Mouse (Mus musculus) induced T-regulatory cell, adult 2 months (primary cell): ENCODE measurements around the gene Ube2d1.

Experiments used
- DNase-seq: peaks from one replicate; pipeline ENCODE4 v3.0.0-alpha.2; 2012; ENCODE audit warnings: low read depth

Ube2d1 gene

DNA sequence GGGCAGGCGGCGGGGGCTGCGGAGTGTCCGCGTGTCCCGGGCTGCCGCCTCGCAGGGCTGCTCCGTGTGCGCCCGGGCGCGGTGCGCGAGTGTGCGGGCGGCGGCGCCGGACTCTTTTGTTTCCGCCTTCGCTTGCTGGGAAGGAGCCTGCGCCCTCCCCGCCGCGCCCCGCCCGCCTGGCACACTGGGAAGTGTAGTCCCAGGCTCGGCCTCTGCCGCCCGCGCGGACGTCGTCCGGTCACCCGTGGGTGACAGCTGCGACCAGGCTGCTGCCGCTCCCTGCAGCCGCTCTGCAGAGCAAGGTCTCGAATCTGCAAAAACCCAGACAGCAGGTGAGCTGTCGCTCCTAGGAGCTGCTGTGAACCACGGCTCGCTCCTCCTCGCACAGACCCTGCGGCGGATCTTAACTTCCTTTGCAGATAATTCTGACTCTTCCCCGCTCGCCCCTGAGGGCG is at the start of gene Ube2d1:
TSS of gene Ube2d1 (minus strand) at position 137 of the 455 bp plus-strand sequence.
- DNase-seq, result peak; percentile 70

DNA sequence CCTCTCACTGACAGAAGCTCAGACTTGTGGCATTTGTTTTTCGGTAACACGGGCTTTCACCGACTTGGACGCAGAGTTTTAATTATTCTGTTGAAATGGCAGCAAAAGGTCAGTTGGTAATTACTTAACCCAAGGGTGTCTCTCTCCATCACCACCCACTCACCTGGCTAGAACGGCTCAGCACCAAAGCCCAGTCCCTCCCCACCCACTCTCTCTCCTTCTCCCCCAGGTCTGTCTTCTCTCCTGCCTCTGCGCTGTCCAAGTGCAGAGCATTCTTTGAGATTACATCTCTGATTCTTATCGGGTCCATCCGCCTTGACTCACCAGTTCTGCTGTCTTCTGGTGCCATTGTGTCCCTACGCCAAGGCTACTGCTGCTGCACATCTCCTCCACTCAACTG is 47.8 kb upstream of the Ube2d1 start:
- DNase-seq, result no peak

DNA sequence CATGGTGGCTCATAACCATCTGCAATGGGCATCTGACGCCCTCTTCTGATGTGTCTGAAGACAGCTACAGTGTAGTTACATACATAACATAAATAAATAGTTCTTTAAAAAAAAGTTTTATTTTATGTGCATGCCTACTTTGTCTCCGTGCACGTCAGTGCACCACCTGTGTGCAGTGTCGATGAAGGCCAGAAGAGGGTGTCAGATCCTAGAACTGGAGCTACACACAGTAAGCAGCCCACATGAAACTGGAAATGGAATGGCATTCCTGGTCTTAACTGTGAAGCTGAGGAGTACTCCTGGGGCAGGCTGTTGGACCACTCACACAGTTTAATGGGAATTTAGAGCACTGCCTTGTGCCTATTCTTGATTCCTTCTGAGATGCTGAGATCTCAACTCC is 47.3 kb upstream of the Ube2d1 start:
- no peak for DNase-seq

DNA sequence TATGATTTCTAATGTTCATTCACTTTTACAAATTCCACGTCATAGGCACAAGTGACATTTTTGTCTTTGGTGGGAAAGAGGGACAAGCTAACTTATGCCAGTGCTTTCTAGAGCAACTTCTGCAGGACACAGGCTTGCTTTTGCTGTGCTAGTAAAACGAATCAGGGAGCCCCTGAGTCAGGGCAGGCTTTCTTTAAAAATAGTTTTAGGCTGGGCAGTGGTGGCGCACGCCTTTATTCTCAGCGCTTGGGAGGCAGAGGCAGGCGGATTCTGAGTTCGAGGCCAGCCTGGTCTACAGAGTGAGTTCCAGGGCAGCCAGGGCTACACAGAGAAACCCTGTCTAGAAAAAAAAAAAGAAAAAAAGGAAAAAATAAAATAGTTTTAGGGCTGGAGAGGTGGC is 46.8 kb upstream of the Ube2d1 start:
- no peak for DNase-seq

DNA sequence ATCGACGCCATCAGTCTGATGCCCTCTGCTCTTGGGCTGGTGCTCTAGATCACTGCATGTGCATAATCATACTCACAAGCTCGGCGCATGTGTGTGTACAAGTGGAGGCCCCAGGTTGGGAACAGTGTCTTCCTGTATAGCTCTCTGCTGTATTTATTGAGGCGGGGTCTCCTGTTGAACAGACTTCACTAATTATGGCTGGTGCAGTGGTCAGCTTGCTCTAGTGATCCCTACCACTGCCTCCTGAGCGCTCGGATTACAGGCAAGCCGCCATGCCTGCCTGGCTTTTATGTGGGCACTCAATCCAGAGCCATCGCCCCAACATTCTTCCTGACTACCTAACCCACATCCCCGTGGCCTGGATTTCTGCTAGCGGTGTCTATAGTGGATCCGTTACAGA is 45.0 kb upstream of the Ube2d1 start:
- no peak for DNase-seq

DNA sequence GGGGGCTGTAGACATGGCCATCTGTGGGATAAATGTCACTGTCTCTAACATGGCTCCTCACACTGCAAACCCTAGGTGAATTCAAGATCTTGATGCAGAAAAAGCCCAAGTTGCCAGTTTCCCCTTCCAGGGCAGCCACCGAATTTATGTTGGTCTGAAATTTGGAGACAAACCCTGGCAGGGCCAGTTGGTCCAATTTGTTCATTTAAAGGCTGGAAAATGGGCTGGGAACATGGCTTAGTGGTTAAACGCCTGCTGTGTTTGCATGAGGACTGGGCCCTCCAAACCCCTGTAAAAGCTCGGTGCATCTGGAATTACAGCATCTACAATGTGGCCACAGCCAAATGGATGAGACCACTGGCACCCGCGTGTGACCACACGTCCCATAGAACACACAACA is 44.2 kb upstream of the Ube2d1 start:
- DNase-seq, result no peak

DNA sequence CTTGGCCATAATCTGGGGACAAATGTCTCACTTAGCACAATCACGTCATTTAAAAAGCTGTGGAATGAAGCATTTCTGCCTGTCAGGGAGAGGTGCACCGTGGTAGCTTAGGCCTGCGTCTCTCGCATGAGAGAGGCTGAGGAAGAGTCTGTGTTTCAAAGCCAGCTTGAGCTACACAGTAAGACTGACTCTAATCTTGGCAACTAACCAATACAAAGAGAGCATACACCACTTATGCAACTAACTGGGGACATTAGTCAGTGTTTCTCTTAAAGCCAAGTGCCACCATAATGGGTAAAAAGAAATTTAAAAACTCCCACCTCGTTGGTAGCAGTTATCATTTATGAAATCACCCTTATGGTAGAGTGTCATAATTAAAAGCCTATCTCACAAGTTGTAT is 43.8 kb upstream of the Ube2d1 start:
- DNase-seq, result no peak

DNA sequence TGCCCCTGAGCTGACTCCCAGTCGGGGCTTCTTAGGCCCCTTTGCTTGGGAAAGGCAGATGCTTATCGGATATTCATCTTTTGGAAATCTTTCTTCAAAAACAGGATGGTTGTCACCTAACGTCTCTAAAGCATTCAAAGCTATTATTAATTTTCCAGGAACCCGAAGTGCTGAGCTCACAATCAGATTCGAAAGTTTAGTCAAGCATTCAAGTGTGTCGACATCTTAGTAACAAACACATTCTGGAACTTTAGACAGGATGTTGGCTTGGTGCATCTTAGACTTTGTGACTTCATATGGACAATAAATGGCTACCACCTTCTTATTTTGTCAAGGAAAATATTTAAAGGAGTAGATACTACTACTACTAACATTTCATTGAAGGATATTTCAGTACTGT is 43.3 kb upstream of the Ube2d1 start:
- DNase-seq, result no peak

DNA sequence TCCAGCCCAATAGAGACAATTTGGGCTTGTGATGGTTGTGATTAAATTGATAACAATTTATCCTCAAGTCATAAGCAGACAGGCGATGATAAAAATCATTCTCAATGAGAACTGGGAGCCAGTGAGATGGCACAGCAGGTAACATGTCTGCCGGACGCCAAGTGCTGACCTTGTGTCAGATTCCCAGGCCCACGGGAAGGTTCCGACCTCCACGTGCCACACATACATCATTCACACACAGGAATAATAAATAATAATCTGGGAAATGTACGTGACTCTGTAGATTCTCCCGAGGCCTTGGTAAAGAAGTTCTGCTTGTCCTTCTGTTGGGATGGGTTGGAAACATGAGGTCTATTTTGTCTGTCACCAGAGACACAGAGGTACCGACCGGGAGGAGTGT is 42.3 kb upstream of the Ube2d1 start:
- DNase-seq, result no peak

DNA sequence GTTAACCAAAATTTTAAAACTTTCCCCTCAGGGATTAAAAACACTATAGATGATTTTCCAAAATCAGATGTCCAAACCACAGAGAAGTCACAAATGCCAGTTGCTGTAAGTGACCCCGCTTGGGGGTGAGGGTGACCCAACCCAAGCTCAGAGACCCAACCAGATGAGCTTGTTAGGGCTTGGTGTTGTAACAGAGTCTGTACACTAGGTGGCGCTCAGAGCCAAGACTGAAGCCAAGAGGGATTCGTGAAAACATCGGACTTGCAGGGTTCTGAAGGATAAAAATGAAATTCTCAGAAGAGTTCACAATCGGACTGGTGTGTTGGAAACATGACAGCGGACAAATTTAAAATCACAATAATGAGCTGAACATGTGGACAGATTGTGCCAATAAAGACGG is 41.7 kb upstream of the Ube2d1 start:
- DNase-seq, result peak; percentile 85

DNA sequence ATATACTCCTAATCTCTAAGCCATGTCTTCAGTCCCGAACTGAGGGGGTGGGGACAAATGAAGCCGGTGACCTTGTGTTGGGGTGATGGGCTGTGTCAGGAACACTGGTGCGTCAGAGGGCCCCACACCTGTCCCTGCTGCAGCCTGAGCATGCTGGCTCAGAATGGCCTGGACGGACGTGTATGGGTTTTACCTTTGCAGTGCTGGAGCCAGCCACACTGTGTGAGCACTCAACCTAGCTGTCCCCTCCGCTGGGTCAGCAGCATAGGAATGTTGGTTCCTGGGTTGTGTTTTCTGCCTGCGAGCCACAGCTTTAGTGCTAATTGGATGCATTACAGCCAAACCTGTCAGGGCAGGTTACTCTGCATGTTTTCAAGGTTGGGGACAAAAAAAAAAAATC is 41.1 kb upstream of the Ube2d1 start:
- no peak for DNase-seq

DNA sequence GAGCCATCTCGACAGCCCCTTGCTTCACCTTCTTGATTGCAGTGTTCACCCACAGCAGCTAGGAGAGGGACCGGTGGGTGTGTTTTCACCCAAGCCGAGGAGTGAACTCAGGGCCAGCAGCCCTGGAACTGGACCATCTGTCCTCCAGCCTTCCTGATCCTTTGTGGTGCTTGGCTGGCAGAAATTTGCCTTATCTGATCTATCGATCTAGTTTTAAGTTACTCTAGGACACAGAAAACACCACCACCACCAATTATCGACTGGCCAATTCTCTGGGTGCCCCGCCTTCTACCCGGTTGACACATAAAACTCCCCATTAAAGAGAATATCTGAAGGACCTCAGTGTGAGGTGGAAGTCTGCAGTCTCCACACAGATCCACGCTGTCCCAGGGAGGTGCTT is 38.6 kb upstream of the Ube2d1 start:
- DNase-seq, result no peak

DNA sequence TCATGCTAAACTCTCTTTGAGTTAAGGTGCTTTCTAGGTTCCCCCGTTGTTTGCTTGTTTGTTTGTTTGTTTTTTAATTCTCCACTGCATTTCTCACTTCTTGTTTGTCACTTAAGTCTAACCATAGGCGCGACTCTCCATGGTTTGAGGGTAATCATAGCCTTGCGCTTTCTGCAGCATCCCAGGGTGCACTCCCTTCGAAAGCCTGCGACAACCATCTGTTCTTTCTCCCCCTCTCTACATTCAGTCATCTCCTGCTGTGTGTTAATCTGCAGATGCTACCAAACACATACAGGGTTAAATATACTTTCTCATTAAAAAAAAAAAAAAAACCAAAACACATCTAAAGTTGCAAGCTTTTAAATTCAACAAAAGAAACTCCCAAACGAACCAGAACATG is 31.4 kb upstream of the Ube2d1 start:
- no peak for DNase-seq

DNA sequence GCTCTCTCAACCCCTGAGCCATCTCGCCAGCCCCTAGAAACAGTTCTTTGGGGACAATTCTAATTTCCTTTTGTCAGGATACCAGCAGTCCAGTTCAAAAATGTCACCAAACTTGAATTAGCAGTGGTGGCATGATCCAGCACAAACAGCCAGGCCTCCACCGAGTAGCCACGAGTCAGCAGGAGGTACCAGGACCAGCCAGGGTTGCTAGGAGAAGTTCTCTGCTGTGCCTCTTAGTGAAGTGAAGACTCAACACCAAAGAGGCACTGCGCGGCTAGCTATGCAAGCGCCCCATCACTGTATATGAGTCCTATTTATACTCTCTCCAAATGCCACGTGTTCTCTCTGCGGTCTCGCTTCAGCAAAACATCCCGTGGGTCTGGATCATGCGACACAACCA is 31.0 kb upstream of the Ube2d1 start:
- DNase-seq, result no peak

DNA sequence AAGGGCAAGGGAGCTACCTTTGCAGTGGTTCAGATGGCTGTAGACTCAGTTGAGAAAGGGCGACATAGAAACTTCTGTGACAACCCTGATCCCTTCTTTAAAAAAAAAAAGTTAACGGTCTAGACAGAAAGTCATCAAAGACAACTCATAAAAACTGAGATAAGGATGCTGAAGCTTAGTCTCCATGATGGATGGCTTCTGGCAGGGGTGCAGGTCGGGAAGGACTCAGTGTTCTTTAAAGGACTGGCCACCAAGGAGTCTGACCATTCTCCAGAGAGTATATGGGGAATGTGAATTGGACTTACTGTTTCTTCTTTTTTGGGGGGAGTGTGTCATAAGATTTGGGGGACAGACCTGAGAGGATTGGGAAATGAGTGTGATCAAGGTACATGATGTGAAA is 29.5 kb upstream of the Ube2d1 start:
- DNase-seq, result no peak

DNA sequence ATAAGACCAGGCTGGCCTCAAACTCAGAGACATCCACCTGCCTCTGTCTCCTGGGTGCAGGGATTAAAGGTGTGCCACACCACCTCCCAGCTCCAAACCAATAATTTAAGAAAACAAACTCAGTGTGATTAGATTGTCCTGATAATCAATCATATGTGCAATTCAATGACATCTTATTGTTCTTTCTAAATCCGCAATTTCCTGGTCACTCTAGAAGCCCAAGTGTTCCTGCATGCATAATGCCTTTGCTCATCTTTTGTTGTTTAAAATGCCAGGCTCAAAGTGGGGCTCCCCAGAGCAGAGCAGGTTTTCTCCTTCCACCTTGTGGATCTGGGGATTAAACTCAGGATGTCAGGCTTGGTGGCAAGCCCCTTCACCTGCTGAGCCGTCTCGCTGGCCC is 25.2 kb upstream of the Ube2d1 start:
- DNase-seq, result no peak

DNA sequence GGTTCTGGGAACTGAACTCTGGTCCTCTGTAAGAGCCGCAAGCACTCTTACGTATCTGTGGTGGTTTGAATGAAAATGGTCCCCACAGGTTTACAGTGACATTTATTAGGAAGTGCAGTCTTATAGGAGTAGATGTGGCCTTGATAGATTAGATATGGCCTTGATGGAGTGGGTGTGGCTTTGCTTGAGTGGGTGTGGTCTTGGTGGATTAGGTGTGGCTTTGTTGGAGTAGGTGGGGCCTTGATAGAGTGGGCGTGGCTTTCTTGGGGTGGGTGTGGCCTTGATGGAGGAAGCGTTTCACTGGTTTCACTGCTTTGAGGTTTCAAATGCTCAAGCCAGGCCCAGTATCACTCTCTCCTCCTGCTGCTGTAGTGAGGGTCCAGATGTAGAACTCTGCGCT is 23.1 kb upstream of the Ube2d1 start:
- peak; percentile 27 for DNase-seq

DNA sequence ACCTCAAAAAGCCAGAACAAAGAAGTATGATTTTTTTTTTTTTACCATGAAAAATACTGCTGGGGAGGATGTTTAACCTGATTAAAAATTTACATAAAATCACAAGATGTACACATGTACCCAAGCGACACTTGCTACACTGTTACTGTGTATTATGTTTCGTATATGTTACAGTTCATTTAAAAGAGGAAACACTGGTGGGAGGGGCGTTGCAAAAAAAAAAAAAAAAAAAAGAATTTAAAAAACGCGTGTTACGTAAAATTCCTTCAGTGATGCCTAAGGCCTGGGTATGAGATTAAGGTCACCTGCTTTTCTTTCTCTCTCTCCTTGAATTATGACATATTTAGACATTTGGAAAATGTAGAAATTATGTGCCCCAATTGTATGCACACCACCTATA is 21.7 kb upstream of the Ube2d1 start:
- no peak for DNase-seq

DNA sequence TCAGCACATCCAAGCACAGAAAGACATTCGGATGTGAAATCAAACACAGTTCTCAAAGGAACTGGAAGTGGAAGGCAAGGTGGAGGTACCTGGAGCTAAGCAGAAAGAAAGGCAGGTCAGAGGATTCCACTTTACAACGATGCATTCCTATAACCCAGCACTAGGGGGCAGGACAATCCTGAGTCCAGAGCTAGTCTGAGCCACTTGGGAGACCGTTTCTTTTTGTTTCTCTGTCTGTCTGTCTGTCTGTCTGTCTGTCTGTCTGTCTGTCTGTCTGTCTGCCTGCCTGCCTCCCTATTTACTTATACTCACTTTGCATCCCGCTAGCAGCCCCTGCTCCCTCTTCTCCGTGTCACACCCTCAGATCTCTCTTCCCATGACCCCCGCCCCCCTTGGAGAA is 21.1 kb upstream of the Ube2d1 start:
- peak; percentile 71 for DNase-seq

DNA sequence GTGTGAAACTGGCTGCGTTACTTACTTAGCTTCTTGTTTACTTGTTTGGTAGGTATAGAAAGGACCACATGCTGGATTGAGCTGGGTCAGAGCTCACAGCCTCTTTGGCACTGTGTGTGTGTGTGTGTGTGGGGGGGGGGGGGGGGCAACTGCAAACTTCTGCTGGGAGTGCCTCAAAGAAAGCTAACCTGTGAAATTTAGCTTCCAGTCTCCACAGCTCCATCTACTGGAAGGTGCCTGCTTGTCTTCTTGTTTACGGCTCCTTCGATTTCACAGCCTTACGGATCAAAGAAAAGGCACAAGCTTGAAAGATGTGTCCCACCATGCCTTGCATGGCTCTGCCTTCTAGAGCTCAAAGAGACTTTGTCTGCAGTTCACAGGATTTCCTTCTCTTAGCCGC is 17.4 kb upstream of the Ube2d1 start:
- DNase-seq, result peak; percentile 59

DNA sequence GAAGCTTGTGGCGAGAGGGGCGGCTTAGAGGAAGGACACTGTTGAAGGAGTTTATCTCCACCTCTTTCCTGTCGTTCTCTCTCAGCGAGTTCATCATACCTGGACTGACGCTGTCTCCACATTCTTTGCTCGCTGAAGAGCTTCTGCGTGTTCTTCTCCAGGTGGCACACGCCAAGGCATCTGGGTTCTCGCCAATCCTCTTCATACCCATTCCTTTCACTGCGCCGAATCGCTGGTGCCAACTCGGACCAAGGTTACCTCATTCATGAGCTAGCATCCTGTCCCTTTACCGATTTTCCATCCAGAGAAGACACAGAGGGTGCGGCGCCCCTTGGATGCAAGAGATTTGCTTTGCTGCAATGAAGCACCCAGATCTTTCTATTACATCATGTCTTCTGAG is 15.1 kb upstream of the Ube2d1 start:
- DNase-seq, result no peak

DNA sequence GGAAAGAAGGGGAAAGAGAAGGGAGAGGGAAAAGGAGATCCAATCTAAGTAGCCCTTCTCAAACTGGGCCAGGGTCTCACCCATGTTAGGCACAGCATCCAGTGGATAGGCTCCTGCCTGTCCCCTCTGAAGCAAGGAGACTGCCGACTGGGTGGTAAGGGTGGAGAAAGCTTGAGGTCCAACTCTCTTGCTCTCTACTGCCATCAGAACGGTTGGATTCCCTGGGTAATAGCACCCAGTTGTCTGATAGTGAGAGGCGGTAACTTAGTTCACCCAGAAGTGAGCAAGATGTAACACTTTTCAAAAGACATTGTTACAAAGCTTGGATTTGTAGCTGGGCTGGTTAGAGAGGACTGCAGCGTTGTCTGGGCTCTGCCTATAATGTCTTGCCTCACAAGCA is 8.2 kb upstream of the Ube2d1 start:
- DNase-seq, result no peak

DNA sequence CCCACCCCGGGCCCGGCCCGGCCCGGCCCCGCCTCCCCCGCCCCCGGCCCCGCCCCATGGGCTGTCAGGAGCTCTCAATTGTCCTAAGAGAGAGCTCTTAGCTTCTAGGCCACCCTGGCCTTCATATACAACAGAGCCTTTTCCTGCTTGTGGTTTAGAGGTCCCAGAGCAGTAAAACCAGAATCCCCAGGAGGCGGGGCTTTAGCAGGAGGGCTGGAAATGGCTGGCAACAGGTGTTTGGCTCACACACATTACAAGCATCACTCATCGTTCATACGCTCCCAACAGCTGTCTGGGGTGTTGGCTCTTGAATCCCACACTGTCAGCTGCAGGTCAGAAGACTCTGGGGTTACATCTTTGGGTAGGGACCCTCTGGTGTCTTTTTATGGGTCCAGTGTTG is 7.2 kb upstream of the Ube2d1 start:
- peak; percentile 30 for DNase-seq

DNA sequence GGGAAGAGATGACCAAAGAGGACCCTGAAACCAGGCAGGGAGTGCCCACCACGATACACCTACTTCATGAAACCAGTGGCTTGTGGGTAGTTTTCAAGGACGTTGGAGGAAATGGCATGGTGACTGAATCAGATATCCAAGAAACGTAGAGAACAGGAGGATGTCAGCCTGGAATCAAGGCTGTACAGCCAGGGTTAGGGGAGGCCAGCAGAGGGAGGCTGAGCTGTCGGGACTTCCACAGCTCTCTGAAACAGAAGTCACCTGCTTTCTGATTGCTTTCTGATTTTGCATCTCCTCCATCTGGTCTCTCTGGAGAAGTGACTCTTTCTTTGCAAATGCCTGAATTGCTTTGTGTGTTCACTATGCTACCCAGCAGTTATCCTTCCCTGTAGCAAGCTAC is 6.7 kb upstream of the Ube2d1 start:
- DNase-seq, result no peak

DNA sequence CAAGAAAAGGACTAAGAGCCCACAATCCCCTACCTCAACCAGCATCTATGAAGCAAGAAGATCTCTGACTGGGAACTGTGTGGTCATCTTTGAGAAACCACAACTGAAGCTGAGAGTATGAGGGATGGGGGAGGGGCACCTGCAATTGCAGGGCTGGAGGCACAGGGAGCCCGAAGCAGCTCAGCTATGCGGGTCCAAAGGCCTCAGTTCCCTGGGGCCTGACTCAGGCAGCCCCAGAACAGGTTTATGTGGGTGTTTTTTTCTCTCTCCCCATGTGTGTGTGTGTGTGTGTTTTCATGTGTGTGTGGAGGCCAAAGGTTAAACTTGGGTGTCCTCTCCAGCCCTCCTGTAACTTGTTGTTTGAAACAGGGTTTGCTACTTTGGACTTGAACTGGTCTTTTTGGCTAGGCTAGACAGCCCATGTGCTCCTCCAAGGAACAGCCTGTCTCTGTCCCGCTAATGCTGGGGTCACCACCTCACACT is 6.2 kb upstream of the Ube2d1 start:
- peak; percentile 22 for DNase-seq
